Mouse (Mus musculus): ENCODE data around the gene C4b. TPM values are rescaled to one million over a fixed set of nuclear protein-coding genes. Genes with fewer than 3 reads are reported as not detected.
A peak's percentile ranks its signal among the peaks of the same experiment; 100 is the strongest.
"Not testable (repeated sequence)": the region's sequence is repeated elsewhere in the genome, so short reads cannot be mapped to it uniquely, and the experiment has no call there.

Gene C4b
- polyA plus RNA-seq, 1 experiment from 2014 or later: 9.8 TPM

GRCm38 (mm10) chr17:34729155-34729554, 14.5 kb downstream of the C4b start:
- H3K4me3 ChIP-seq (replicated peaks); H3K4me2 ChIP-seq; H3K4me1 ChIP-seq (replicated peaks); H3K27ac ChIP-seq (replicated peaks); H3K27me3 ChIP-seq; H3K9ac ChIP-seq; H3K9me3 ChIP-seq (replicated peaks); H3K36me3 ChIP-seq (replicated peaks); ATAC-seq (ENCODE audit: insufficient read depth): not testable (repeated sequence)
- 62% methylated on average over 11 of the region's 11 CpGs for WGBS (ENCODE audit: insufficient replicate concordance)

- Histone ChIP-seq H3K4me2 (no peak overlapping the region), H3K9me3 (replicated peaks) (0 out of 2 replicates have a peak, but pooled peaks cover 2% of the 10 kb centered on the region), H3K27me3 (no peaks in the 10 kb centered on the region), H3K4me1 (replicated peaks) (no peaks in the 10 kb centered on the region; the same call in 1 of the 2 replicates), H3K27ac (replicated peaks) (peak overlapping the region; percentile 51), H3K4me3 (replicated peaks) (no peak overlapping the region), H3K9ac (no peak overlapping the region), H3K36me3 (replicated peaks) (no peaks in the 10 kb centered on the region)
- ATAC-seq (ENCODE audit: insufficient read depth): peak; percentile 68
- 47% methylated on average over 2 of the region's 2 CpGs for WGBS (ENCODE audit: insufficient replicate concordance)
Observed at GRCm38 (mm10) chr17:34727887-34728286, 15.8 kb downstream of the C4b start.

GRCm38 (mm10) chr17:34723066-34723465, 20.6 kb downstream of the C4b start:
- H3K4me1 ChIP-seq (replicated peaks): no peaks in the 10 kb centered on the region
- no peak for ATAC-seq (ENCODE audit: insufficient read depth)
- no peak overlapping the region for H3K4me3 ChIP-seq (replicated peaks)
- no peak overlapping the region for H3K4me2 ChIP-seq
- H3K9me3 ChIP-seq (replicated peaks): 0 out of 2 replicates have a peak, but pooled peaks cover 3% of the 10 kb centered on the region
- no peak overlapping the region for H3K27ac ChIP-seq (replicated peaks)
- 63% methylated on average over 4 of the region's 4 CpGs for WGBS (ENCODE audit: insufficient replicate concordance)
- H3K36me3 ChIP-seq (replicated peaks): no peaks in the 10 kb centered on the region
- no peaks in the 10 kb centered on the region for H3K27me3 ChIP-seq
- H3K9ac ChIP-seq: no peak overlapping the region

GRCm38 (mm10) chr17:34722238-34722637, 21.4 kb downstream of the C4b start:
- H3K4me1 ChIP-seq (replicated peaks); H3K4me3 ChIP-seq (replicated peaks); H3K9ac ChIP-seq; H3K27me3 ChIP-seq; H3K27ac ChIP-seq (replicated peaks); H3K4me2 ChIP-seq; H3K36me3 ChIP-seq (replicated peaks); ATAC-seq (ENCODE audit: insufficient read depth); H3K9me3 ChIP-seq (replicated peaks): not testable (repeated sequence)
- WGBS (ENCODE audit: insufficient replicate concordance): 58% methylated on average over 2 of the region's 4 CpGs

- not testable (repeated sequence) for H3K4me3 ChIP-seq (replicated peaks); H3K9me3 ChIP-seq (replicated peaks); H3K4me2 ChIP-seq; ATAC-seq (ENCODE audit: insufficient read depth); H3K27me3 ChIP-seq; H3K27ac ChIP-seq (replicated peaks); H3K4me1 ChIP-seq (replicated peaks); H3K36me3 ChIP-seq (replicated peaks); H3K9ac ChIP-seq
- 62% methylated on average over 8 of the region's 8 CpGs for WGBS (ENCODE audit: insufficient replicate concordance)
Observed at GRCm38 (mm10) chr17:34719886-34720285, 23.8 kb downstream of the C4b start.

GRCm38 (mm10) chr17:34717401-34717800, 26.3 kb downstream of the C4b start:
- Histone ChIP-seq H3K4me2 (no peak overlapping the region), H3K4me3 (replicated peaks) (no peak overlapping the region), H3K27me3 (no peaks in the 10 kb centered on the region), H3K9me3 (replicated peaks) (no peaks in the 10 kb centered on the region), H3K9ac (no peak overlapping the region), H3K36me3 (replicated peaks) (no peaks in the 10 kb centered on the region), H3K4me1 (replicated peaks) (no peaks in the 10 kb centered on the region), H3K27ac (replicated peaks) (no peak overlapping the region)
- ATAC-seq (ENCODE audit: insufficient read depth): no peak
- WGBS (ENCODE audit: insufficient replicate concordance): 64% methylated on average over 11 of the region's 11 CpGs

GRCm38 (mm10) chr17:34716247-34716646, 27.4 kb downstream of the C4b start:
- ATAC-seq (ENCODE audit: insufficient read depth): no peak

GRCm38 (mm10) chr17:34715451-34715850, 28.2 kb downstream of the C4b start:
- H3K36me3 ChIP-seq (replicated peaks); H3K9me3 ChIP-seq (replicated peaks); H3K4me1 ChIP-seq (replicated peaks); ATAC-seq (ENCODE audit: insufficient read depth); H3K27me3 ChIP-seq; H3K27ac ChIP-seq (replicated peaks); H3K9ac ChIP-seq; H3K4me2 ChIP-seq; H3K4me3 ChIP-seq (replicated peaks): not testable (repeated sequence)
- WGBS (ENCODE audit: insufficient replicate concordance): 64% methylated on average over 6 of the region's 7 CpGs

More at GRCm38 (mm10) chr17:34716247-34716646, 27.4 kb downstream of the C4b start:
- Histone ChIP-seq H3K9ac (no peak overlapping the region), H3K36me3 (replicated peaks) (no peaks in the 10 kb centered on the region), H3K4me2 (no peak overlapping the region), H3K27me3 (no peaks in the 10 kb centered on the region), H3K9me3 (replicated peaks) (no peaks in the 10 kb centered on the region), H3K4me3 (replicated peaks) (no peak overlapping the region), H3K27ac (replicated peaks) (no peak overlapping the region), H3K4me1 (replicated peaks) (no peaks in the 10 kb centered on the region)
- WGBS (ENCODE audit: insufficient replicate concordance): 71% methylated on average over 15 of the region's 15 CpGs

GRCm38 (mm10) chr17:34714908-34715445, 28.7 kb downstream of the C4b start:
- not testable (repeated sequence) for H3K4me2 ChIP-seq; H3K36me3 ChIP-seq (replicated peaks); H3K9me3 ChIP-seq (replicated peaks); H3K27me3 ChIP-seq; H3K4me3 ChIP-seq (replicated peaks); ATAC-seq (ENCODE audit: insufficient read depth); H3K9ac ChIP-seq; H3K27ac ChIP-seq (replicated peaks); H3K4me1 ChIP-seq (replicated peaks)
- 56% methylated on average over 5 of the region's 5 CpGs for WGBS (ENCODE audit: insufficient replicate concordance)

GRCm38 (mm10) chr17:34714181-34714907, 29.3 kb downstream of the C4b start:
- not testable (repeated sequence) for H3K27ac ChIP-seq (replicated peaks); H3K9me3 ChIP-seq (replicated peaks); H3K4me1 ChIP-seq (replicated peaks); H3K4me3 ChIP-seq (replicated peaks); ATAC-seq (ENCODE audit: insufficient read depth); H3K27me3 ChIP-seq; H3K36me3 ChIP-seq (replicated peaks); H3K9ac ChIP-seq; H3K4me2 ChIP-seq
- WGBS (ENCODE audit: insufficient replicate concordance): 48% methylated on average over 9 of the region's 9 CpGs

- no peak overlapping the region for H3K4me2 ChIP-seq
- no peaks in the 10 kb centered on the region for H3K27me3 ChIP-seq
- H3K4me1 ChIP-seq (replicated peaks): no peaks in the 10 kb centered on the region
- no peaks in the 10 kb centered on the region for H3K9me3 ChIP-seq (replicated peaks)
- 29% methylated on average over 6 of the region's 6 CpGs for WGBS (ENCODE audit: insufficient replicate concordance)
- H3K4me3 ChIP-seq (replicated peaks): no peak overlapping the region
- no peaks in the 10 kb centered on the region for H3K36me3 ChIP-seq (replicated peaks)
- no peak overlapping the region for H3K27ac ChIP-seq (replicated peaks)
- ATAC-seq (ENCODE audit: insufficient read depth): no peak
- H3K9ac ChIP-seq: no peak overlapping the region
Observed at GRCm38 (mm10) chr17:34712951-34713350, 30.7 kb downstream of the C4b start.

- H3K4me2 ChIP-seq; H3K4me3 ChIP-seq (replicated peaks); H3K4me1 ChIP-seq (replicated peaks); H3K36me3 ChIP-seq (replicated peaks); ATAC-seq (ENCODE audit: insufficient read depth); H3K27ac ChIP-seq (replicated peaks); H3K9me3 ChIP-seq (replicated peaks); H3K27me3 ChIP-seq; H3K9ac ChIP-seq: not testable (repeated sequence)
- WGBS (ENCODE audit: insufficient replicate concordance): 57% methylated on average over 2 of the region's 2 CpGs
Observed at GRCm38 (mm10) chr17:34706476-34706875, 37.2 kb downstream of the C4b start.
